Mouse (Mus musculus) cerebral cortex, adult 2 months (tissue): ENCODE data around the gene Pld5.

Experiments
- WGBS: fragments of 180-500 bp; shearing (Covaris S2); methylation state at CpG from one replicate; pipeline ENCODE4 v1.1.7; 2018; 5-methylcytosine and 5-hydroxymethylcytosine counted together

Gene Pld5

GRCm38 (mm10) chr1:176274667-176275610 lies at the start of gene Pld5:
Pld5 (minus strand) TSS chr1:176275312.
- 1% methylated on average over 85 of the region's 86 CpGs for WGBS

DNA sequence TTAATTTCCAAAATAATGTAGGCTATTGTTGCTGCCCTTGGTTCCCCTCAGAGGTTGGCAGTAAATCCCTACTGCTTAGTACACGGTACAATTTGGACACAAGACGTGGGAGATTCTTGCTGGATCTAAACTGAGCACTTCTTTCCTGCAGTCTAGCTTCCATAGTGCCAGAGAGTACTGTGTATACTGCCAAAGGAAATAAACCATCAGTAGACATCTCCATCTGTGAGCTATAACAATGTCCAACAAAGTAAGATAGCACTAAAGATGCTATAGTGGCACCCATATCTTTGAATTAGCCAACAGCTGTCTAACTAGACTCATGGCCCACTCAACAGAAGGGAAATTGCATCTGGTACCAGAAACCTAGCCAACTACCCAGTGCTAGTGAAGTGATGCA lies 40.0 kb upstream of the Pld5 start:
- WGBS, result 43% methylated on average over 2 of the region's 2 CpGs

DNA sequence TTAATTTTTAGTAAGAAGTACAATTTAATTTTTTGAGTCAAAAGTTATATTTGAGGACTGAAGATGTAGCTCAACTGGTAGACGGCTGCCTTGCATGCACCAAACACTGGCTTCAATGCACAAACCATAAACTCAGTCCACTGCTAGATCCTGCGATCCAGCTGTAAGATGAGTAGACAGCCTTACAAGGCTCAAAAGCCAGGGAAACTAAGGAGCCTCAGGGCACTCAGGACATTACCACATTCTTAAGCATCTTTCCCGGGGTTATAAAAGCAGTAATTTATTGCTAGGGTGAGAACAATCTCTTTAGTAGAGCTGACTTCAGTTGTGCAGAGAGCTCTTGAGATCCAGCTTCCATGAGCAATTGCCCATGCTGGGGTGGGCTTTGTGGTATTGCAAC lies 35.1 kb upstream of the Pld5 start:
- WGBS, result 81% methylated on average over 3 of the region's 3 CpGs

DNA sequence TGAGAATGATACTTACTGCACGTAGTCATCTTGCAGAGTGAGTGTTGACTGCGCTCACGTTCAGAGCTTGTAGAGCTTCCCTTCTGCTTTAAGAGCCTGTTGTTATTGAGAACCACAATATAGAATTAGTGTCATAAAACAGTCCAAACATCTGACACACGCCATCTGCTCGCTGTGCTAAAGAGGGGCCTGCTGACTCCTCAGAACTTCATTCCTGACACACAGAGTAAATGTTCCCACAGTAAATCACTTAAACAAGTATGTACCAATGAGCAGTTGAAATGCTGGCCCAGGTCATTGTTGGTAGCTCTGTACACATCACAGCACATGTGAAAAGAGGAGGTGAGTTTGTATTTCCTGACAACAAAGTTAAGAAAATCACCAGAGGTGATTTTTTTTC lies 14.3 kb upstream of the Pld5 start:
- 72% methylated on average over 5 of the region's 5 CpGs for WGBS

DNA sequence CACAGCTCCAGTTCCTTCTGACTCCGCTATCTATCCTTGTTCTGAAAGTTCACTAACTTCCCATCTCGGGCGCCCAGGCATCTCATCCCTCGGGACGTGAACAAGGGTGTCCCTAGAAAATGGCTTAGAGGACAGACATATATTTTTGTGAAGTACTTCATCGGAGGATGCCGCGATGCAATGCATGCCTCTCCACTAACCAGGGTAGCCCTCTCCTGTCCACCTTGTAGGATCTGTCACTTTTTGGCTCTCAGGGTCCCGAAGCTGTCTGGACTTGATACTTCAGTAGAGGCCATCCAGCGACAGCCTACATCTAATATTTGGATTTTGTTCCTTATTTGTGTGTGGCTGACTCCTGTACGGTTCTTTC lies 484 bp upstream of the Pld5 start:
- WGBS, result 12% methylated on average over 11 of the region's 11 CpGs

DNA sequence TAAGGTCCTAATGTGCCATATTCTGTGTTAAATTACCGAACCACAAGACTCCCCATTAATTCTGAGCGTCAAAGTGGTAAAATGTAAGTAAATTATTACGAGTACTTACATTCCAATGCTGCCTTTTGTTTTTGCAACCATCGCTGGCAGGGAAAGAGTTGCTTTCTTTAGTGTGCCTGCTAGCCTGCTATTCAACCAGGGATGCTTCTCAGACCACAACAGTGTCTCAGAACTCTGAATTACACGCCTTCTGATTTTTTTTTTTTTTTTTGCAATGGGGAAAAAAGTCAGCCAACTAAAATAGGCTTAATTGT lies 26.4 kb downstream of the Pld5 start:
- WGBS, result 31% methylated on average over 5 of the region's 5 CpGs

DNA sequence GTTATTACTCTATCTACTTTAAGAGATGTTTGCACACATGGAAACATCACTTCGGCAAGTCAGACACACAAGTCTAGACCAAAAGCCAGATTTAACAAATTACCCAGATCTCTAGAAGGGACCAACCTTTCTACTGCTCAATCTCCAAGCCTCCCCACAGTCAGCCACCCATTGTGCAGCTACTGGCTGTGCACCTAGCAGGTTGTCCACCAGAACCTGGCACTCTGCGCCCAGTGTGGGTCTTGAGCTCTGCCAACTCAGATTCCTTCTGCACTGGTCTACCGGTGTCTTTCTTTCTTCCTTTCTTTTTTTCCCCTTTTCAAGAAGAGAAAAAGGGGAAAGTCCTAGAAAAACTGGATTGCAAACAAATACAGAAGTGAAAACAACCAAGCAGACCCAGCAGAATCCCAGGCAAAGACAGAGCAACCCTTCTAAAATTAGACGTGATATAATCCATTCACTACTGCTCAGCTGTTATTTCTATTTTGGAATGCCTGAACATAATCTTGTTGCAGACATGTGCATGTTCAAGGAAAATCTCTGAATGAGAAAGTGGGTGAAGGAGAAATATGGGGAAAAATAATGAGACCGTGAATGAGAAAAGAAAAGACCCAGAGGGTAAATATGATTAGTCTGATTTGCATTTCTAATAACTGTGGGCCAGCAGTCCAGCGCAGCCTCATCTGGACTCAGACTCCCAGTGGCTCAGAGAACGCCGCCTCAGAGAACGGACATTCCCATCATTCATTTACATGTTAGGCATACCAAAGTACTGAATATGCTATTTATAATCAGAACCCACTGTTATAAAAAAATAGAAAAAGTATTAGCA lies 27.0 kb downstream of the Pld5 start:
- 35% methylated on average over 9 of the region's 9 CpGs for WGBS

- WGBS, result 84% methylated on average over 2 of the region's 2 CpGs
Observed at GRCm38 (mm10) chr1:176239199-176239598, 35.9 kb downstream of the Pld5 start.

GRCm38 (mm10) chr1:176223794-176224193 lies 51.3 kb downstream of the Pld5 start:
- WGBS, result 53% methylated on average over 10 of the region's 10 CpGs

- WGBS, result 5% methylated on average over 12 of the region's 12 CpGs
Observed at GRCm38 (mm10) chr1:176223196-176223595, 51.9 kb downstream of the Pld5 start.

DNA sequence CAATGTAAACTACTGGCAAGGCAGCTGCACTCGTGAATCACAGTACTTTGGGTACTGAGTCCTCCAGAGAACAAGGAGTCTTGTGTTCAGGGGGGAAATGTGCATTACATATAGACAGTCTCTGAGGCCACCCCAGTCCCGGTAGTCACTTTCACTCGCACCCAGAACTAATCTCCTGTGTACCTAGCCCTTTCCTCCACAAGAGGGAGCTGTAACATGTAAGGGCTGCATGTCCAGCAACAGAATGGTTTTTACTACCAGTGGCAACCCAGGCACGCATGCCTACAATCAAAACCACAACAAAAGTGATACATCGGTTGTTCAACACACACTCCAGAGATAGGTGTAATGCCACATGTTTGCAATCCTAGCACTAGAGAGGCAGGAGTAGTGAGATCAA lies 56.9 kb downstream of the Pld5 start:
- 83% methylated on average over 5 of the region's 5 CpGs for WGBS

- 27% methylated on average over 17 of the region's 17 CpGs for WGBS
Observed at GRCm38 (mm10) chr1:176213645-176214221, 61.4 kb downstream of the Pld5 start.

- 77% methylated on average over 9 of the region's 9 CpGs for WGBS
Observed at GRCm38 (mm10) chr1:176212922-176213644, 62.0 kb downstream of the Pld5 start.

- 93% methylated on average over 1 of the region's 1 CpGs for WGBS
Observed at GRCm38 (mm10) chr1:176210803-176211202, 64.3 kb downstream of the Pld5 start.

- WGBS, result 88% methylated on average over 2 of the region's 2 CpGs
Observed at GRCm38 (mm10) chr1:176208014-176208413, 67.1 kb downstream of the Pld5 start.

DNA sequence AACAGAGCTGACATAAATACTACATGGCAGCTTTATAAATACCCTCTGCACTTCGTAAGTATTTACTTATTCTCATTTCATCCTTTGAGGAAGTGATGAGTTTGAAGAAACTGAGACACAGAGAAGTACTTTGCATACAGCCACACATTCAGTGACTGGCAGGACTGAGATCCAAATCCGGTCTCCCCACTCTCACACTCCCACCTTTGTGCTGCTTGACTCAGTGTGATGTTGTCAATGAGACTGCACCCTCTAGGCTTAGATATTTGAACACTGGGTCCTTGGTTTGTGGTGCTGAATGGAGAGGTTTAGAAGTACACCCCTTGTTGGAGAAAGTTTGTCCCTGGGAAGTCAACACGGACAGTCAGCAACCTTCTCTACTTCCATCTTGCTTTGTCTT lies 72.8 kb downstream of the Pld5 start:
- 61% methylated on average over 3 of the region's 3 CpGs for WGBS

DNA sequence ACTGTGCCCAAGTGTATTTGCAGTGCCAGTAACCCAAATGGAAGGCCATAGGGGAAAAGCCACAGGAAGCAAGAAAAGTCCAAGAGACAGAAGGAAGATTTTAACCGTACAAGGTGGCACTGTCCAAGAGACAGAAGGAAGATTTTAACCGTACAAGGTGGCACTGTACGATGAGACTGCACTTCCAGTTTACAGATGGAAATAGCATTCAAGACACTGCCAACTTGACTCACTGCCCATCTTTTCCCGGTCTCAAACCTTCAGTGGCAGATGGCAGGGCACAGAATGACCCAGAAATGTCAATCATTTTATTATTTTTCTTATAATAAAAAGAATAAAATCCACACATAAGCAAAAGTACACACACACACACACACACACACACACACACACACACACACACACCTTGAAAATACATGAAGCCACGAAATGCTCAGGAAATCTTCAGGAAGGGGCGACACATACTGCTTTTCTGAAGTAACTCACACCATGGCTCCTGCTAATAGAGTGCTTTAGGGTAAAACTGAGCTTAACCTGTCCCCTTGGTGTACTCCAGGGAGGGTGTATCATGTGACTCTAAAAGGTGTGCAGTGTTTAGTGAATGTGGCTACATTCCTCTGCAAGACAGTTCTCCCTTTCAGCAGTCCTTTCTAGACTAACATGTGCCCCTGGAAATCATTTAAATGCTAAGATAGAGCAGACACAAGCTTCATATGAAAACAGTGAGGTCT lies 77.9 kb downstream of the Pld5 start:
- 41% methylated on average over 6 of the region's 6 CpGs for WGBS

DNA sequence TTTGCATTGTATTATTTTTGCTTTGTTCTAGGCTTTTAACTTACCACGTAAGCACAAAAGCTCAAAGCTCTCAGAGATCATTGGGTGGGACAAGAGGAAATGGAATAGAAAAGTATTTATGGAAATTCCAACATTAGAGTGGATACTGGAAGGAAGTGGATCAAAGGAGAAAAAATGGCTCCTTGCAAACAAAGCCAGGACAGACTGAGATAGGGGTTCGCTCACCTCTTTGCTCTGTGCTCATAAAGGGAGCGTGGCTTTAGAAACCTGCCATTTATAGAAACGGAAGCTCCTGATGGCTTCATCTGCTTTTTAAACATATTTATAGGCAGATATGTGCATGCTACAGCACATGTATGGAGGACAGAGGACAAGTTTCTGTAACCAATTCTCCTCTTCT lies 78.8 kb downstream of the Pld5 start:
- 87% methylated on average over 4 of the region's 4 CpGs for WGBS

GRCm38 (mm10) chr1:176194727-176195126 lies 80.4 kb downstream of the Pld5 start:
- 88% methylated on average over 2 of the region's 2 CpGs for WGBS

DNA sequence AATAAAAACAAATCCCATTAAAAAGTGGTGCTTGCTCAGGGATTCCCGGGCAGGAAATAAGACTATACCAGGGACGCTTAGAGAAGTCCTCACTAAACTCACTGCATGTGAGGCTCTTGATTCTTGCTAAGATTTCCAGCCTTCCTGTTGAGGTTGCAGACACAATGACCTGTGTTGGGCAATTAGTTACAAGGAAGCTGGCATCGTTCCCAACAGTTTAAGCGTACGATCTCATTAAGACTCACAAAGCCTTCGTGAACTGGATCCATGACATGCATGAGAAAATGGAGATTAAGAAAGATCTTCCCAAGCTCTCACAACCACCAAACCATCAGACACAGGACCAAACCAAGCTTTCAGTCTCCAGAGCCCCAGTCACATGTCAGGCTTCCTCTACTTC lies 91.1 kb downstream of the Pld5 start:
- 52% methylated on average over 6 of the region's 6 CpGs for WGBS

GRCm38 (mm10) chr1:176174971-176175370 lies 100.1 kb downstream of the Pld5 start:
- WGBS, result 82% methylated on average over 1 of the region's 1 CpGs
